Mouse (Mus musculus) brain, embryonic 14.5 days (tissue): ENCODE results near the gene Aox2. TPM values are rescaled to one million over a fixed set of nuclear protein-coding genes. Genes with fewer than 3 reads are reported as not detected.
"Not testable (repeated sequence)": the region's sequence is repeated elsewhere in the genome, so short reads cannot be mapped to it uniquely, and the experiment has no call there.

Experiments used
- DNase-seq: peaks from one replicate; pipeline ENCODE4 v3.0.0-alpha.2; 2011; ENCODE audit warnings: low read depth
- CTCF ChIP-seq: fragments of 200-500 bp; IDR thresholded peaks from 2 replicates; pipeline ENCODE4 v1.5.1; 2012; ENCODE audit warnings: inconsistent platforms, mild to moderate bottlenecking, moderate library complexity, borderline replicate concordance; ENCODE audit not compliant: insufficient read depth, insufficient read length; ENCODE audit errors: extremely low read depth
- POLR2A ChIP-seq: fragments of 200-500 bp; IDR thresholded peaks from 2 replicates; pipeline ENCODE4 v1.6.1; 2012; ENCODE audit warnings: mild to moderate bottlenecking, inconsistent platforms, borderline replicate concordance; ENCODE audit not compliant: poor library complexity, insufficient read depth, insufficient read length, severe bottlenecking; ENCODE audit errors: extremely low read depth
- polyA plus RNA-seq: library from polyadenylated mRNA; depleted of rRNA; stranded (reverse); fragments of >200 nt; gene quantifications from 2 replicates; pipeline ENCODE4 v1.2.3, GENCODE M21; 2012

The Aox2 gene
- polyA plus RNA-seq, 1 experiment = 0.04 TPM

- no peak for DNase-seq
- no peak for TF ChIP-seq CTCF
- TF ChIP-seq POLR2A = no peak
Observed at GRCm38 (mm10) chr1:58358958-58359901, 81.1 kb downstream of the Aox2 start.

- no peak for TF ChIP-seq CTCF
- no peak for TF ChIP-seq POLR2A
- DNase-seq = no peak
Observed at GRCm38 (mm10) chr1:58362296-58362695, 84.2 kb downstream of the Aox2 start.

- no peak for DNase-seq
- TF ChIP-seq POLR2A (no peak), CTCF (no peak)
Observed at GRCm38 (mm10) chr1:58364551-58364950, 86.4 kb downstream of the Aox2 start.

GRCm38 (mm10) chr1:58365829-58366228 is 87.7 kb downstream of the Aox2 start:
- TF ChIP-seq POLR2A (no peak), CTCF (no peak)

GRCm38 (mm10) chr1:58366737-58367471 is 88.8 kb downstream of the Aox2 start:
- DNase-seq = no peak
- TF ChIP-seq POLR2A = no peak
- TF ChIP-seq CTCF = no peak

More at GRCm38 (mm10) chr1:58365829-58366228, 87.7 kb downstream of the Aox2 start:
- no peak for DNase-seq

GRCm38 (mm10) chr1:58369716-58370115 is 91.6 kb downstream of the Aox2 start:
- no peak for TF ChIP-seq POLR2A
- TF ChIP-seq CTCF = no peak

GRCm38 (mm10) chr1:58374266-58374665 is 96.1 kb downstream of the Aox2 start:
- not testable (repeated sequence) for DNase-seq

More at GRCm38 (mm10) chr1:58369716-58370115, 91.6 kb downstream of the Aox2 start:
- no peak for DNase-seq

GRCm38 (mm10) chr1:58375574-58376147 is 97.5 kb downstream of the Aox2 start:
- no peak for TF ChIP-seq POLR2A
- no peak for TF ChIP-seq CTCF
- DNase-seq = no peak

GRCm38 (mm10) chr1:58382586-58383281 is 104.6 kb downstream of the Aox2 start:
- TF ChIP-seq POLR2A (no peak), CTCF (no peak)
- DNase-seq = no peak

- no peak for DNase-seq
- TF ChIP-seq POLR2A = no peak
- TF ChIP-seq CTCF = no peak
Observed at GRCm38 (mm10) chr1:58391421-58392267, 113.5 kb downstream of the Aox2 start.

- TF ChIP-seq POLR2A (no peak), CTCF (no peak)
Observed at GRCm38 (mm10) chr1:58392268-58392651, 114.1 kb downstream of the Aox2 start.

GRCm38 (mm10) chr1:58392652-58393283 is 114.6 kb downstream of the Aox2 start, which contains the start of gene Bzw1:
Gene Bzw1, plus strand, starts transcription at chr1:58392898.
- TF ChIP-seq CTCF = no peak
- peak; percentile 87; the same call in 1 of the 2 replicates for TF ChIP-seq POLR2A
- DNase-seq = peak; percentile 98

More at GRCm38 (mm10) chr1:58392268-58392651, 114.1 kb downstream of the Aox2 start:
- no peak for DNase-seq
